Mouse (Mus musculus) bone marrow, adult 2 months (tissue): ENCODE data around the gene Tmcc3. TPM values are rescaled to one million over a fixed set of nuclear protein-coding genes. Genes with fewer than 3 reads are reported as not detected.

Experiments used
- H3K27ac ChIP-seq: fragments of 200-500 bp; 2 replicates; pipeline ENCODE4 v1.5.1; 2012; ENCODE audit warnings: low read depth, mild to moderate bottlenecking, control low read depth, inconsistent platforms, low read length; ENCODE audit not compliant: control insufficient read depth, poor library complexity, insufficient read depth
- H3K4me1 ChIP-seq: fragments of 200-500 bp; 2 replicates; pipeline ENCODE4 v1.6.1; 2011; ENCODE audit warnings: low read length; ENCODE audit not compliant: control insufficient read depth, insufficient read depth
- H3K4me3 ChIP-seq: fragments of 200-500 bp; replicated peaks from 2 replicates; pipeline ENCODE3; 2011; ENCODE audit warnings: mild to moderate bottlenecking, low read depth, low read length, control low read depth; ENCODE audit not compliant: control insufficient read depth
- CTCF ChIP-seq: fragments of 200-500 bp; IDR thresholded peaks from 2 replicates; pipeline ENCODE4 v1.5.1; 2011; ENCODE audit warnings: low read length, control low read depth; ENCODE audit not compliant: control insufficient read depth, insufficient read depth
- POLR2A ChIP-seq: fragments of 200-500 bp; IDR thresholded peaks from 2 replicates; pipeline ENCODE4 v1.6.1; 2011; ENCODE audit warnings: low read depth, mild to moderate bottlenecking, control low read depth, low read length, borderline replicate concordance; ENCODE audit not compliant: control insufficient read depth
- WGBS: fragments of 180-500 bp; shearing (Covaris S2); methylation state at CpG from one replicate; pipeline ENCODE4 v1.1.7; 2018; 5-methylcytosine and 5-hydroxymethylcytosine counted together
- polyA plus RNA-seq: library from polyadenylated mRNA; stranded (reverse); fragments of >200 nt; gene quantifications from 2 replicates; pipeline ENCODE4 v1.2.4, GENCODE M21; 2011; ENCODE audit warnings: low replicate concordance; ENCODE audit not compliant: missing spikeins, insufficient read depth, insufficient read length

Gene Tmcc3
- polyA plus RNA-seq, 1 experiment, result 5.9 TPM

GRCm38 (mm10) chr10:94383565-94383964 is 71.8 kb downstream of the Tmcc3 start:
- 0 out of 2 replicates have a peak, but pooled peaks cover under 1% of the 10 kb centered on the region for H3K4me1 ChIP-seq
- no peak overlapping the region for H3K27ac ChIP-seq
- no peak overlapping the region for H3K4me3 ChIP-seq
- no peak for TF ChIP-seq CTCF
- 78% methylated on average over 6 of the region's 6 CpGs for WGBS

GRCm38 (mm10) chr10:94389219-94389618 is 77.5 kb downstream of the Tmcc3 start:
- 41% methylated on average over 6 of the region's 6 CpGs for WGBS
- H3K4me3 ChIP-seq, result no peak overlapping the region
- no peak overlapping the region for H3K27ac ChIP-seq
- H3K4me1 ChIP-seq, result no peaks in the 10 kb centered on the region
- TF ChIP-seq POLR2A, result no peak
- no peak for TF ChIP-seq CTCF

- Histone ChIP-seq H3K4me3 (no peak overlapping the region), H3K4me1 (no peaks in the 10 kb centered on the region), H3K27ac (no peak overlapping the region)
- WGBS, result 81% methylated on average over 5 of the region's 5 CpGs
- no peak for TF ChIP-seq POLR2A
- no peak for TF ChIP-seq CTCF
Observed at GRCm38 (mm10) chr10:94391049-94391448, 79.3 kb downstream of the Tmcc3 start.

GRCm38 (mm10) chr10:94394286-94394685 is 82.5 kb downstream of the Tmcc3 start:
- no peak for TF ChIP-seq CTCF
- TF ChIP-seq POLR2A, result no peak
- no peak overlapping the region for H3K27ac ChIP-seq
- no peak overlapping the region for H3K4me3 ChIP-seq

GRCm38 (mm10) chr10:94397833-94398596 is 86.3 kb downstream of the Tmcc3 start:
- no peak overlapping the region for H3K4me3 ChIP-seq
- H3K27ac ChIP-seq, result no peak overlapping the region
- WGBS, result 79% methylated on average over 11 of the region's 11 CpGs
- no peaks in the 10 kb centered on the region for H3K4me1 ChIP-seq
- TF ChIP-seq CTCF (no peak), POLR2A (no peak)

More at GRCm38 (mm10) chr10:94394286-94394685, 82.5 kb downstream of the Tmcc3 start:
- H3K4me1 ChIP-seq, result no peaks in the 10 kb centered on the region

GRCm38 (mm10) chr10:94400895-94401294 is 89.1 kb downstream of the Tmcc3 start:
- WGBS, result 85% methylated on average over 8 of the region's 8 CpGs
- Histone ChIP-seq H3K4me3 (no peak overlapping the region), H3K27ac (no peak overlapping the region), H3K4me1 (no peaks in the 10 kb centered on the region)
- TF ChIP-seq CTCF, result no peak
- TF ChIP-seq POLR2A, result no peak

- WGBS, result 42% methylated on average over 3 of the region's 3 CpGs
- Histone ChIP-seq H3K4me1 (peaks cover 2% of the 10 kb centered on the region; the same call in 1 of the 2 replicates), H3K27ac (no peak overlapping the region), H3K4me3 (no peak overlapping the region)
- TF ChIP-seq CTCF, result no peak
- TF ChIP-seq POLR2A, result no peak
Observed at GRCm38 (mm10) chr10:94405456-94405855, 93.7 kb downstream of the Tmcc3 start.

- 84% methylated on average over 7 of the region's 7 CpGs for WGBS
- H3K4me1 ChIP-seq, result peaks cover 2% of the 10 kb centered on the region; the same call in 1 of the 2 replicates
- no peak overlapping the region for H3K4me3 ChIP-seq
- H3K27ac ChIP-seq, result no peak overlapping the region
- TF ChIP-seq POLR2A, result no peak
- TF ChIP-seq CTCF, result no peak
Observed at GRCm38 (mm10) chr10:94406821-94407220, 95.1 kb downstream of the Tmcc3 start.
